ENCODE assay signal across 12 mouse cellular contexts in genomic region chr1:64036881-64037452, GRCm38 (mm10).
A peak's percentile ranks its signal among the peaks of the same experiment; 100 is the strongest.
DNase-seq lines count a peak whose midpoint lies in the region; ATAC-seq and TF ChIP-seq lines count a peak whose summit lies in the region.
"Had no signal": no experiment of that assay in that cellular context is flagged by ENCODE, and none has a peak within 500 bp of the region (broad histone marks: within the 10 kb centered on the region; RNA-seq: fewer than 3 reads in every experiment).

No protein-coding gene starts in this region.

- peaks cover 35% of the 10 kb centered on the region for H3K4me1 ChIP-seq in heart, adult 2 months (ENCODE audit: control insufficient read depth, insufficient read depth, low read length)
- H3K4me1 ChIP-seq in heart, embryonic 11.5 days (ENCODE audit: control insufficient read depth, insufficient read depth, low read length) = peaks cover 34% of the 10 kb centered on the region
- peaks cover 18% of the 10 kb centered on the region; the same call in 1 of the 2 replicates for H3K4me1 ChIP-seq in liver, embryonic 13.5 days (replicated peaks)

- peak overlapping the region; percentile 34 for H3K27ac ChIP-seq in heart, adult 2 months
- H3K27ac ChIP-seq in heart, embryonic 11.5 days (ENCODE audit: low read depth, low read length) = no peak overlapping the region
- H3K27ac ChIP-seq in layer of hippocampus, adult 2 months = peak overlapping the region; percentile 74
- H3K27ac ChIP-seq in liver, embryonic 13.5 days = no peak overlapping the region
- H3K27ac ChIP-seq: heart, embryonic 10.5 days had no signal

- H3K27me3 ChIP-seq in heart, adult 2 months (ENCODE audit: control insufficient read depth, insufficient read depth, low read length) = no peaks in the 10 kb centered on the region
- H3K27me3 ChIP-seq in heart, embryonic 11.5 days (ENCODE audit: control insufficient read depth, insufficient read depth, low read length) = no peaks in the 10 kb centered on the region
- no peaks in the 10 kb centered on the region for H3K27me3 ChIP-seq in liver, embryonic 13.5 days

- peaks cover 58% of the 10 kb centered on the region for H3K36me3 ChIP-seq in heart, adult 2 months (ENCODE audit: control insufficient read depth, insufficient read depth, low read length)
- peaks cover 3% of the 10 kb centered on the region; the same call in 1 of the 2 replicates for H3K36me3 ChIP-seq in heart, embryonic 11.5 days (ENCODE audit: control insufficient read depth, insufficient read depth, low read length)
- H3K36me3 ChIP-seq in liver, embryonic 13.5 days = 0 out of 2 replicates have a peak, but pooled peaks cover 3% of the 10 kb centered on the region

- no peak for TF ChIP-seq CTCF in heart, adult 2 months (IDR thresholded peaks at IDR 0.05)
- no peak for TF ChIP-seq CTCF in layer of hippocampus, adult 2 months (conservative IDR thresholded peaks at IDR 0.05)

- no peak overlapping the region for H3K4me3 ChIP-seq in heart, adult 2 months
- no peak overlapping the region for H3K4me3 ChIP-seq in heart, embryonic 11.5 days (ENCODE audit: low read depth, low read length)
- H3K4me3 ChIP-seq in layer of hippocampus, adult 2 months = no peak overlapping the region
- H3K4me3 ChIP-seq in liver, embryonic 13.5 days (replicated peaks) = no peak overlapping the region
- H3K4me3 ChIP-seq: heart, embryonic 10.5 days had no signal

- no peak for TF ChIP-seq POLR2A in heart, adult 2 months (IDR thresholded peaks at IDR 0.05; ENCODE audit: insufficient read depth, low read depth, low read length)

- H3K9me3 ChIP-seq in heart, embryonic 11.5 days (replicated peaks; ENCODE audit: control insufficient read depth, low read length) = no peaks in the 10 kb centered on the region
- no peaks in the 10 kb centered on the region for H3K9me3 ChIP-seq in liver, embryonic 13.5 days (replicated peaks)
- H3K9me3 ChIP-seq: heart, embryonic 10.5 days had no signal

- ATAC-seq in heart, embryonic 11.5 days (replicated peaks; ENCODE audit: insufficient number of reproducible peaks, low FRiP score, low TSS enrichment) = no peak
- peak; percentile 52; the same call in 1 of the 2 replicates for ATAC-seq in liver, embryonic 13.5 days (ENCODE audit: low read depth)
- ATAC-seq: inflammation-experienced regulatory T-cells, adult 6 months had no signal

- TF ChIP-seq EP300 in heart, adult 2 months (IDR thresholded peaks at IDR 0.05; ENCODE audit: insufficient read depth, low read depth, low read length) = no peak

- WGBS in heart, adult 2 months = 60% methylated on average over 7 of the region's 7 CpGs
- 72% methylated on average over 7 of the region's 7 CpGs for WGBS in heart, embryonic 11.5 days (ENCODE audit: insufficient replicate concordance)
- WGBS in liver, embryonic 13.5 days (ENCODE audit: insufficient replicate concordance) = 63% methylated on average over 7 of the region's 7 CpGs

- DNase-seq in heart, adult 2 months = no peak
- DNase-seq in layer of hippocampus, adult 2 months (ENCODE audit: low spot score in 2 of 2) = no peak
- no peak for DNase-seq in layer of hippocampus, postnatal 10 days (ENCODE audit: low spot score in 2 of 2)
- DNase-seq in liver, embryonic 13.5 days = no peak
- DNase-seq in lung, postnatal 36 days = peak; percentile 76
- no peak for DNase-seq in adrenal gland, postnatal 36 days
- no peak for DNase-seq in ovary, postnatal 10 days (ENCODE audit: low spot score)
- DNase-seq: cerebellum, adult 2 months; thymus, postnatal 25 days had no signal

- no peaks in the 10 kb centered on the region for H3K79me2 ChIP-seq in heart, adult 2 months (replicated peaks; ENCODE audit: control insufficient read depth, insufficient read depth, low read length)

- intact Hi-C loops in heart, adult 2 months (cut with DNase I) = no loop called here

- H3K4me2 ChIP-seq in heart, embryonic 11.5 days = no peak overlapping the region
- H3K4me2 ChIP-seq in liver, embryonic 13.5 days = no peak overlapping the region

- no peak overlapping the region for H3K9ac ChIP-seq in heart, adult 2 months (ENCODE audit: low read depth, low read length)
- no peak overlapping the region for H3K9ac ChIP-seq in heart, embryonic 11.5 days (ENCODE audit: low read depth, low read length)
- H3K9ac ChIP-seq in liver, embryonic 13.5 days = no peak overlapping the region

Comparison
In these comparisons a context has a peak if more than half of its experiments do, and no peak if none do; other contexts are left out.
1. H3K27ac ChIP-seq: peak in heart, adult 2 months (single experiment) and layer of hippocampus, adult 2 months (single experiment); none in heart, embryonic 11.5 days (single experiment) and liver, embryonic 13.5 days (single experiment).